Mouse (Mus musculus): ENCODE data around the gene Ece2.

The Ece2 gene

GRCm38 (mm10) chr16:20690774-20691173 is 61.1 kb downstream of the Ece2 start:
- no peak for DNase-seq (ENCODE audit: low spot score in 2 of 2)

GRCm38 (mm10) chr16:20691617-20692016 is 62.0 kb downstream of the Ece2 start:
- no peak for DNase-seq (ENCODE audit: low spot score in 2 of 2)

DNA sequence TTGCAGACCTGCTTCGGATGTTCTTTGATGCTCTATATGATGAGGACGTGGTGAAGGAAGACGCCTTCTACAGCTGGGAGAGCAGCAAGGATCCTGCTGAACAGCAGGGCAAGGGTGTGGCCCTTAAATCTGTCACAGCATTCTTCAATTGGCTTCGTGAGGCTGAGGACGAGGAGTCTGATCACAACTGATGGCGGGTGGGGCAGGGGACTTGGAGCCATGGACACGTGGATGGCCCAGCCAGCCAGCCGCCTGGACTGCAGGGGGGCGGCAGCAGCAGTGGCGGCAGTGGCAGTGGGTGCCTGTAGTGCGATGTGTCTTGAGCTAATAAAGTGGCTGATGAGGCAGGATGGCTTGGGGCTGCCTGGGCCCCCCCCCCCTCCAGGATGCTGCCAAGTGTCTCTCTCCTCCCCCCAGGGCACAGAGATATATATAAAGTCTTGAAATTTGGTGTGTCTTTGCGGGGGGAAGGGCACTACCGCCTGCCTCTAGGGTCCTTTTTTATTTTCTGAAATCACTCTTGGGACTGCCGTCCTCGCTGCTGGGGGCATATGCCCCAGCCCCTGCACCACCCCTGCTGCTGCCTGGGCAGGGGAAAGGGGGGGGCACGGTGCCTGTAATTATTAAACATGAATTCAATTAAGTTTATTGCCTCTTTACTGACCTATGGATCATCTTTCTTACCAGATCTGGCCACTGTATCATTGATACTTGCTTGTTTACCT is 62.8 kb downstream of the Ece2 start:
- DNase-seq (ENCODE audit: low spot score in 2 of 2), result no peak

- DNase-seq (ENCODE audit: low spot score in 2 of 2), result peak; percentile 90 to 95
Measured at GRCm38 (mm10) chr16:20693111-20693701, 63.6 kb downstream of the Ece2 start, which contains the start of gene Fam131a. TSS of gene Fam131a (plus strand) at chr16:20693241.

DNA sequence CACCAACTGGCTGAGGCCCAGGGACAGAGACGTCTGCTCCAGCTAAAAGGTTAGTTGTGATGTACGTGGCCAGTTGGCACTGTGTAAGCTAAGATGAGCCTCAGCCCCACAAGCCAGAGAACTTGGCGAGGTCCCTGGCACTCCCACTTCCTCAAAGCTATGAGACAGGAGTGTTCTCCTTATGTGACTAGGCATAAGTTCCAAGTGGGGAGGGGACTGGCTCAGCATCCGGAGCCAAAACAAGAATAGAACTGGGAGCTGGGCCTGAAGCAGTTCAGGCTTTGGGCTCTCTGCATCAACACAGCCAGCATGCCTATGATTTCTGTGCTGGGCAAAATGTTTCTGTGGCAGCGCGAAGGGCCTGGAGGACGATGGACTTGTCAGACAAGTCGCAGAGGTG is 65.2 kb downstream of the Ece2 start:
- DNase-seq (ENCODE audit: low spot score in 2 of 2), result peak in 1 of 2 experiments; percentile 77

DNA sequence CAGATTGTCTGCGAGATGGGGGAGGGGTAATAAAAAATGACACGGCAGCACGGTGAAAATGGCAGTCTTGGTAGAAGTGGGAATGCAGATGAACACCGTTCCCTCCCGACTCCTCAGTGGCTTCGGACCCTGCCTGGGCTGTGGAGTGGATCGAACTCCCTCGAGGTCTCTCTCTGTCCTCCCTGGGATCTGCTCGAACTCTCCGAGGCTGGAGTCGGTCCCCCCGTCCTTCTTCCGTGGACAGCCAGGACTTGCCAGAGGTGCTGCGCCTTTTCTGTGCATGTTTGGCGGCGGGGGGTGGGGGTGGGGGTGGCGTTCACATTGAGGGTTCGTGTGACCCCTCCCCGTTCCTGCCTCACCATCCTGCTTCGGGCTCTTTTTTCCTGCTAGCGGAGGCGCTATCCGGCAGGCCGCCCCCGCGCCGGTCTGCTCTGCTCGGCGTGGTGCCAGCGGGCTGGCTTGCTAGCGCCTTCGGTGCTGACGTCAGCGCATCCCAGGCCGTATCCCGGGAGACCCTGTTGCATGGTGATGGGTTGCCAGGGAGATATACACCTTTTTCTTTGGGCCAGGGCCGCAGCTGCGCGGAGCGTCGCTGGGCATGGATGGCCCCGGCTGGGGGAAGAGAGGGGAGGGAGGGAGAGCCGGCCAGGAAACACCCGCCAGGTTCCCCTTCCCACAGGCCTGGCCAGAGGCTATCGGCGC is 66.1 kb downstream of the Ece2 start:
- peak; percentile 97 to 98 for DNase-seq (ENCODE audit: low spot score in 2 of 2)
